Mouse (Mus musculus) urinary bladder, postnatal 36 days (tissue): ENCODE measurements around the gene Hsd17b2.

Source experiments
- DNase-seq, 2 experiments: peaks; one replicate each; pipeline ENCODE4 v3.0.0; 2022; ENCODE audit warnings: low spot score in 2 of 2, mixed read lengths in 1 of 2

The Hsd17b2 gene

GRCm38 (mm10) chr8:117772126-117772525 lies 70.4 kb downstream of the Hsd17b2 start:
- DNase-seq, result peak; percentile 13 to 30

GRCm38 (mm10) chr8:117772597-117772996 lies 70.9 kb downstream of the Hsd17b2 start:
- DNase-seq, result peak; percentile 12 to 22

DNA sequence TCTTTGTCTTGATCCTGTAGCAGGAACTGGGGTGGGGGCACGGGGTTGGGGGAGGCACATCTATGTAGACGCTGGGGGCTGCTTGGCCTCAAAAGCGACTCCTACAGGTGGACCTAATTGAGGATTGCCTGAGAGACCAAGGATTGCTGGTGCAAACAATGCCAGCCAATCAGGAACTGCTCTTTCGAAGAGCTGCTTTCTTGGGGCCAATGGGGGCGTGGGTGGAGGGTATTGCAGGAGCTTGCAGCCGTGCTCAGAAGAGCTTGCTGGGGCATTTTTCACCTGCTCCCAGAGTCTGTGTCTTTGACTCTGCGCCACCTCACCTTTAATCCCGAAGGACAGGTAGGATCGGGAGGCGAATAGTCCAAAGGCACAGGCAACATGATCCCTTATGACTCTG lies 73.9 kb downstream of the Hsd17b2 start:
- no peak for DNase-seq

GRCm38 (mm10) chr8:117776075-117776474 lies 74.4 kb downstream of the Hsd17b2 start:
- DNase-seq, result no peak

DNA sequence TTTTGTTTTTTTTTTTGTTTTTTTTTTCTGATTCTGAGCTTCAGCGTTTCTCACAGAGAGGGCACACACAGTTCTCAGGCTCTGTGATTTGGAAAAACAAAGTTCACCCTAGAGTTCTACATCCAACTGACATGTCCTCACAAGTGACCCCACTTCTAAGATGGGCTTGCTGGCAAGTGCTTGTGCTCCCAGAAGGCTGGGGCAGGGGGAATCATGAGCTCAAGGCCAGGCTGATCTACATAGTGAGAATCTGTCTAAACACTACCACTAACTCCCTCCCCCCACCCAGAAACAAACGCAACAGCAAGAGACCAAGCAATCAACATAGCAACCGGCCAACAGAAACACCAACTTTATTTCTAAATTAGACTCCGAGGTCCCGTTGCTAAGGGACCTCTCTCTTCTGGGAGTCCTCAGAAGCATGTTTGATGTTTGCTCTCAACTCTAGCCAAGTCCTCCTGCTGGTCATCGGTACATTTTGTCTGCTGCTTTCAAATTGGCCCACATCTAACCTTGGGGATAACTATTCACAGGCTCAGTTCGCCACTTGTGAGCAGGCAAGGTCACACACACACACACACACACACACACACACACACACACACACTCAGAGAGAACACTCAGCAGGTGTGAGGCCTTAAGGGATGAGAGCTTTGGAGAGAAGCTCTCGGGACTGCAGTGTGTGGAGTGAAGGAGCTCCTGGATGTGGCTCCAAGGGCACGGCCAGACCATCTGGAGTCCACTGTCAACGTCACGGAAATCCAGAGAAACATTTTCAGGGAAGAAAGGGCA lies 77.0 kb downstream of the Hsd17b2 start:
- DNase-seq, result no peak

GRCm38 (mm10) chr8:117779344-117779743 lies 77.6 kb downstream of the Hsd17b2 start:
- no peak for DNase-seq

DNA sequence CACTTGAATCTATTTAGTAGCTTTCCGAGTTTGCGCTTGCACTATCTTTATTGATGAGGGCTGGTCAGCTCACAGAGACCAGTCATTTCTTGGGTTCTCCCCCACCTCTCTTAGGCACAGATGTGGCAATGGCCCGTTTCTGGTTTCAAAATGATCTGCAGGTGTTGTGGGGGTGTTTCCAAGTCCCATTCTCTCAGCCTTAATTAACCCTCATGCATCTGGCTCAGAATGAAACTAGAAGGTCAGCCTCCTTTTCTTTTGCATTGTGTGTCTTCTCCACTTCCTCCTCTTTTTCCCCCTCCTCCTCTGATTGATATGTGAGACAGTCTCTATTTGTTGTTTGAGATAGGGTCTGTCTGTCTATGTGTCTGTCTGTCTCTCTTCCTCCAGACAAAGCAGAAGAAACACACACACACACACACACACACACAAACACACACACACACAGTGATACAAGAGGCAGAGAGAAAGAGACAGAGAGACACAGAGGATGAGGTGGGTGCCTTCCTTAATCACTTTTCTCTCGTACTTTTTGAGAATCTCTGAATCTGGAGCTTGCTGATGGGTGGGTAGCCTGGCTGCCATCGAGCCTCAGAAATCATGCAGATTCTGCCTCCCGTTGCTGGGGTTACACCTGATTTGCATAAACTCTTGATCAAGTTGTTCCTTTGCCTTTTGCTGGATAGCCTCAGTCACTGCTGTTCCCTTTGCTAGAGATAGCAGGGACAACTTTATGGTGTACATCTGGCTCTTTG lies 79.8 kb downstream of the Hsd17b2 start:
- no peak for DNase-seq

DNA sequence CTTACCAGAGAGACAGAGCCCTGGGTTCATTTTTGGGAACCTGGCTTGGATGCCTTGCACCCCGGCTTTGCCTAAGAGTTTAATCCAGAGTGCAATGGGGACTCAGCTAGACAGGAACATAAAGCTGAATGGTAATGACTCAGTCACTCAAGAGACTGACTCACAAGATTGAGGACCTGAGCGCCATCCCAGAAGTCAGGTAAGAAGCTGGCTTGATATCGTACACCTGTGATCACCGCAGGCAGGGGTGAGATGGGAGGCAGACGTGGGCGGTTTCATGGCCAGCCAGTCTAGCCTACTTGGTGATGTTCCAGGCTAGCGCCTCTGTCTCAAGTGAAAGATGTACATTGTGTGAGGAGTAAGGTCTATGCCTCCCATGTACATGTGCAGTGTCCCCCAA lies 81.3 kb downstream of the Hsd17b2 start:
- no peak for DNase-seq

DNA sequence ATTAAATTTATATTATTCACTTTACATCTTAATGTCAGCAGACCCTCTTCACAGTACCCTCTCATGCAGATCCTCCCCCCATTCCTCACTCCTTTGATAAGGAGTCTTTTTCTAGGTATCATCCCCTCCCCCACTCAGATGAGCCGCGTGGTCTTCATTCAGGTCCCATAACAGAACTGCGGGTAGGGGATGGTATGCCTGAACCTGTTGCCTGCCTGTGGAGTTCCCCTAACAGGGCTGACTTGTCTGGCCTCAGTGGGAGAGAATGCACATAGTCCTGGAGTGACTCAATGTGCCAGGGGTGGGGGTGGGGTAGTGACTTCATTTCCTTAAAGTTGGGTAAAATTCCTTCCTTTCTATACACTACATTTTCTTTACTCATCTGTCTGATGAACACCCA lies 84.7 kb downstream of the Hsd17b2 start:
- no peak for DNase-seq

- no peak for DNase-seq
Measured at GRCm38 (mm10) chr8:117792616-117793144, 91.0 kb downstream of the Hsd17b2 start.

GRCm38 (mm10) chr8:117794581-117794980 lies 92.9 kb downstream of the Hsd17b2 start:
- no peak for DNase-seq

DNA sequence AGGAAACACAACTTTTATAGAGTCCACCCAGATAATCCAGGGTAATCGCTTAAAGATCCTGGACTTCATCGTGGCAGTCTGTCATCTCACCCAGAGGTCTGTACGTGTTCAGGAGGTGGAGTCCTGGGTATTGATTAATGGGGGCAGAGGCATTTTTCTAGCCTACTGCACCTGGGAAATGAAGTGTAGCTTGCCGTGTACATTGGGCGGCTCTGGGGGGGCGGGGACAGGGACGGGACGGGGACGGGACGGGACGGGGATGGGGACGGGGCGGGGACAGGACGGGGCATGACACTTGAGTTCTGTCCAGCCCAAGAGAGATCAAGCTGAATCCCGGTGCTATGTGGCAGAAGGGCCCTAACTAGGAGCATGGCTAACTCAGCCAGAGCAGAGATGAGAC lies 94.8 kb downstream of the Hsd17b2 start:
- DNase-seq, result no peak

- no peak for DNase-seq
Measured at GRCm38 (mm10) chr8:117798066-117798465, 96.4 kb downstream of the Hsd17b2 start.

DNA sequence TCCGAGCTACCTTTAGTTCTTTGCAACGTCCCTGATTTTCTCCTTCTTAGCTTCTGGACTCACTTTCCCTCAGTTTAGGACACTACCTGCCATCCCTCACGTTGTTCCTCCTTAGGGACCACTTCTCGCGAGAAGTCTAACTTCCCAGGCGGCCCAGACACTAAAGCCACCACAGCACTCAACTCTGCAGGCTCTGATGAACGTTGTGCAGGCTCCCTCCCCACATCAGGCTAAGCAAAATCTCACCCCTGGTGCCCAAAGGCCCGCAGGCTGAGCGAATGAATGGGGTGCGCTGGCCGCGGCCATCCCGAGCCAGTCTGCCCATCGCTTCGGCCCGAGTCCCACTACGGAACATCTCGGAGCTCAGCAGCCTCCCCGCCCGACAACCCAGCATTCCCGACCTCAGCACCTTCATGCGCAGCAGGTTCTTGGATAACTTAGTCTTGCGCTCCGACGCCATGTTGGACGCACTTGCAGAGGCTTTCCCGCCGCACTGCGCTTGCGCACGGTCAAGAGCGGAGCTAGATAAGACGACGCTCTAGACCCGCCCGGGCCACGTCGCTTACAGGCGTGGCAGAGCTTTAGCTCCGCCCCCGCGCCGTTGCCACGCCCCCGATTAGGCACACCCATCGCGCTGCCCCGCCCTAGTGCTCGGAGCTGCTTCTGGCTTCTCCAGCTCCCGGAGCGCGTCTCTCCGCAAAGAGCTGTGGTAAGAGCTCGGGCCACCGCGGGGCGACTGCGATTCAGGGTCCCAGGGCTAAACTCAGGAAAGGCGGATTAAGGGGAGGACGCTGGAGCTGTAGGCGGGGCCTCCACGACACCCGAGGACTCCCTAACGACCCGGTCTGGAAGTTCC lies 100.0 kb downstream of the Hsd17b2 start, which contains the start of gene Mphosph6:
Mphosph6 (minus strand) TSS at position 501 of the 856 bp plus-strand sequence.
- peak; percentile 88 to 94 for DNase-seq

- DNase-seq, result no peak
Measured at GRCm38 (mm10) chr8:117802299-117802689, 100.6 kb downstream of the Hsd17b2 start.

- no peak for DNase-seq
Measured at GRCm38 (mm10) chr8:117805419-117805818, 103.7 kb downstream of the Hsd17b2 start.
